9 mouse cellular contexts compared by ENCODE assay signal in genomic region chr4:155171961-155172533, GRCm38 (mm10). TPM values are rescaled to one million over a fixed set of nuclear protein-coding genes. Genes with fewer than 3 reads are reported as not detected.
DNase-seq lines count a peak whose midpoint lies in the region; ATAC-seq and TF ChIP-seq lines count a peak whose summit lies in the region.
"Had no signal": no experiment of that assay in that cellular context is flagged by ENCODE, and none has a peak within 500 bp of the region (broad histone marks: within the 10 kb centered on the region; RNA-seq: fewer than 3 reads in every experiment).

No protein-coding gene starts in this region.

- no peak for ATAC-seq in forebrain, embryonic 16.5 days
- no peak for ATAC-seq in lung, embryonic 15.5 days (ENCODE audit: borderline replicate concordance, extremely low read depth, low FRiP score, low TSS enrichment)
- no peak for ATAC-seq in erythroid progenitor cell, adult 5-6 weeks (replicated peaks; ENCODE audit: low FRiP score, poor library complexity, severe bottlenecking)

- peaks cover 80% of the 10 kb centered on the region for H3K4me1 ChIP-seq in forebrain, embryonic 10.5 days
- H3K4me1 ChIP-seq in forebrain, embryonic 16.5 days (replicated peaks; ENCODE audit: control insufficient read depth, insufficient read depth, low read length) = peaks cover 49% of the 10 kb centered on the region
- peaks cover 87% of the 10 kb centered on the region for H3K4me1 ChIP-seq in lung, embryonic 15.5 days
- H3K4me1 ChIP-seq in hindbrain, embryonic 10.5 days (replicated peaks) = peaks cover 85% of the 10 kb centered on the region
- peaks cover 69% of the 10 kb centered on the region for H3K4me1 ChIP-seq in olfactory bulb, adult 2 months (ENCODE audit: control insufficient read depth, insufficient read depth, low read length)

- no peak for TF ChIP-seq CTCF in olfactory bulb, adult 2 months (IDR thresholded peaks at IDR 0.05; ENCODE audit: insufficient read depth, low read depth, low read length)

- peak overlapping the region; percentile 29; the same call in 1 of the 2 replicates for H3K4me3 ChIP-seq in forebrain, embryonic 10.5 days
- H3K4me3 ChIP-seq in forebrain, embryonic 16.5 days (replicated peaks; ENCODE audit: low read length) = no peak overlapping the region
- H3K4me3 ChIP-seq in lung, embryonic 15.5 days = no peak overlapping the region
- H3K4me3 ChIP-seq in hindbrain, embryonic 10.5 days = no peak overlapping the region
- no peak overlapping the region for H3K4me3 ChIP-seq in olfactory bulb, adult 2 months (ENCODE audit: insufficient read depth, low read depth, low read length)
- H3K4me3 ChIP-seq: liver, embryonic 15.5 days had no signal

- TF ChIP-seq POLR2A in olfactory bulb, adult 2 months (IDR thresholded peaks at IDR 0.05; ENCODE audit: insufficient read depth, low read depth, low read length) = no peak

- WGBS in forebrain, embryonic 10.5 days = 79% methylated on average over 5 of the region's 5 CpGs
- 35% methylated on average over 5 of the region's 5 CpGs for WGBS in forebrain, embryonic 16.5 days
- WGBS in lung, embryonic 15.5 days = 76% methylated on average over 5 of the region's 5 CpGs
- WGBS in hindbrain, embryonic 10.5 days = 68% methylated on average over 5 of the region's 5 CpGs
- WGBS in olfactory bulb, adult 2 months = 15% methylated on average over 5 of the region's 5 CpGs

- no peak overlapping the region for H3K4me2 ChIP-seq in forebrain, embryonic 16.5 days (ENCODE audit: low read length)
- H3K4me2 ChIP-seq in lung, embryonic 15.5 days = no peak overlapping the region
- H3K4me2 ChIP-seq: liver, embryonic 15.5 days had no signal

- H3K9ac ChIP-seq in forebrain, embryonic 16.5 days (replicated peaks; ENCODE audit: low read depth, low read length) = no peak overlapping the region
- 0 out of 2 replicates have a peak overlapping the region, but pooled peaks have one; percentile 23 for H3K9ac ChIP-seq in lung, embryonic 15.5 days
- H3K9ac ChIP-seq: liver, embryonic 15.5 days had no signal

- DNase-seq in forebrain, embryonic 10.5 days (ENCODE audit: extremely low spot score, low spot score) = no peak
- DNase-seq in lung, adult 18-20 months = no peak
- DNase-seq in hindbrain, embryonic 10.5 days (ENCODE audit: low spot score) = no peak
- no peak for DNase-seq in c-Kit-positive CD71-positive TER-119-positive erythroid progenitor cells, embryonic 14.5 days (ENCODE audit: low spot score)

- peaks cover 9% of the 10 kb centered on the region for H3K36me3 ChIP-seq in forebrain, embryonic 10.5 days (replicated peaks)
- H3K36me3 ChIP-seq in forebrain, embryonic 16.5 days (ENCODE audit: control insufficient read depth, insufficient read depth) = no peaks in the 10 kb centered on the region
- H3K36me3 ChIP-seq in lung, embryonic 15.5 days = no peaks in the 10 kb centered on the region
- 0 out of 2 replicates have a peak, but pooled peaks cover 6% of the 10 kb centered on the region for H3K36me3 ChIP-seq in hindbrain, embryonic 10.5 days

- H3K27me3 ChIP-seq in forebrain, embryonic 10.5 days (ENCODE audit: poor library complexity, severe bottlenecking) = no peaks in the 10 kb centered on the region
- no peaks in the 10 kb centered on the region for H3K27me3 ChIP-seq in forebrain, embryonic 16.5 days (replicated peaks; ENCODE audit: control insufficient read depth, insufficient read depth, low read length)
- no peaks in the 10 kb centered on the region for H3K27me3 ChIP-seq in lung, embryonic 15.5 days
- no peaks in the 10 kb centered on the region for H3K27me3 ChIP-seq in hindbrain, embryonic 10.5 days (ENCODE audit: insufficient read depth, poor library complexity, severe bottlenecking)
- H3K27me3 ChIP-seq: liver, embryonic 15.5 days had no signal

- peak overlapping the region; percentile 90 for H3K27ac ChIP-seq in forebrain, embryonic 10.5 days
- H3K27ac ChIP-seq in forebrain, embryonic 16.5 days (ENCODE audit: low read length) = no peak overlapping the region
- H3K27ac ChIP-seq in lung, embryonic 15.5 days = peak overlapping the region; percentile 98
- H3K27ac ChIP-seq in hindbrain, embryonic 10.5 days = peak overlapping the region; percentile 92
- H3K27ac ChIP-seq in olfactory bulb, adult 2 months (ENCODE audit: insufficient read depth, low read depth, low read length) = peak overlapping the region; percentile 64; the same call in 1 of the 2 replicates
- H3K27ac ChIP-seq: liver, embryonic 15.5 days had no signal

- no peaks in the 10 kb centered on the region for H3K9me3 ChIP-seq in forebrain, embryonic 10.5 days
- H3K9me3 ChIP-seq in forebrain, embryonic 16.5 days (ENCODE audit: control insufficient read depth, low read length) = no peaks in the 10 kb centered on the region
- no peaks in the 10 kb centered on the region for H3K9me3 ChIP-seq in lung, embryonic 15.5 days
- no peaks in the 10 kb centered on the region for H3K9me3 ChIP-seq in hindbrain, embryonic 10.5 days
- H3K9me3 ChIP-seq: liver, embryonic 15.5 days had no signal

RNA-seq across cellular contexts. Expression of gene Ski, which starts 50.3 kb away (rescaled TPM):
- polyA plus RNA-seq in forebrain, embryonic 10.5 days (2016; fragmentation: Nextera tagmentation; extraction: Ambion mirVana) = 8.6 and 9.7 TPM in 2 replicates
- 15.8 and 16.0 TPM in 2 replicates for polyA plus RNA-seq in forebrain, embryonic 16.5 days (2015; fragmentation: Nextera tagmentation; extraction: Ambion mirVana)
- 16.1 and 16.9 TPM in 2 replicates for polyA plus RNA-seq in lung, embryonic 15.5 days (2015; fragmentation: Nextera tagmentation; extraction: Ambion mirVana)
- 9.3 and 10.1 TPM in 2 replicates for polyA plus RNA-seq in hindbrain, embryonic 10.5 days (2016; fragmentation: Nextera tagmentation; extraction: Ambion mirVana)
- polyA plus RNA-seq in olfactory bulb, adult 2 months (2012; ENCODE audit: insufficient read depth, insufficient read length, low replicate concordance, missing spikeins) = not detected in 2 replicates
- total RNA-seq in erythroid progenitor cell, adult 5-6 weeks (2015; ENCODE audit: low replicate concordance) = 5.0 and 9.7 TPM in 2 replicates
- total RNA-seq in erythroid progenitor cell, adult 5-6 weeks (2017; ENCODE audit: low replicate concordance) = 1.7 and 2.7 TPM in 2 replicates
